Mouse (Mus musculus) brain, embryonic 18.5 days (tissue): ENCODE measurements around the gene Cd300ld2.
"Not testable (repeated sequence)": the region's sequence is repeated elsewhere in the genome, so short reads cannot be mapped to it uniquely, and the experiment has no call there.

ENCODE experiments used
- DNase-seq: peaks from one replicate; pipeline ENCODE4 v3.0.0-alpha.2; 2012; ENCODE audit warnings: low read depth, low spot score

Cd300ld2 gene

DNA sequence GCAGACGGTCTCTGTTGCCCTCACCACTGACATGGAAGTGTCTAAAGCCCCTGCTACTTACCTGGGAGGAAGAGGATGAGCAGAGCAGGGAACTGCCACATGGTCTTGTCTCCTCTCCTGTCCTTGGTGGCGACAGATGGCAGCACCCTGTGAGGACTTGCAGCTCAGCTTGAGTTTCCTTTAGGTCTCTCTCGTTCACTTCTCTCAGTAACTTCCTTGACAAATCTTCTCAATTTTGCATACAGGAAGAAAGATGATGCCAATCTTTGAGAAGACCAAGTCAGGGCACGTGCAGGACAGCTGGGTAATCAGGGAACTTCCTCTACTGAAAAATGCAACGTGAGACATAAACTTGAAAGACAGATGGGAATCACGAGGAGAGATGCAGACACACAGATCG, at the start of gene Cd300ld2:
Cd300ld2 (minus strand) TSS at position 101 of the 400 bp plus-strand sequence.
- DNase-seq = not testable (repeated sequence)

DNA sequence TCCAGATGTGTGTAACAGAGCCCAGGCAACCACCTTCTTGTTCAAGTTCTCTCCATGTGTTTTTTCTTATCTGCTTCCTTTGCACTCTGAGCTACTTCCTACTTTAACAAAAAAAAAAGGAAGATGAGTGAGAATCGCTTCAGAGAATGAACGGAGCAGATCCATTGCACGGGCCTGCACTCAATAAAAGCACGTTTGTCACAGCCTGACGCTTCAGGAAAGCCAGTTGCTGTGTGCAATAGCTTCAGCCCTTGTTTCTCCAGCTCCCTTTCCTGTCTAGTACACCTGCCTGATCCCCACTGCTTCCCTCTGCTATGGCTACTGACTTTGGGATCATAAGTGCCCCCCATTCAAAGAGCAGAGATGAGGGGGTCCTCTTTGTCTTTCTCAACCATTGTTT, 46.1 kb upstream of the Cd300ld2 start, which contains the start of gene Cd300e:
Cd300e (minus strand) TSS at position 101 of the 400 bp plus-strand sequence.
- DNase-seq = no peak

DNA sequence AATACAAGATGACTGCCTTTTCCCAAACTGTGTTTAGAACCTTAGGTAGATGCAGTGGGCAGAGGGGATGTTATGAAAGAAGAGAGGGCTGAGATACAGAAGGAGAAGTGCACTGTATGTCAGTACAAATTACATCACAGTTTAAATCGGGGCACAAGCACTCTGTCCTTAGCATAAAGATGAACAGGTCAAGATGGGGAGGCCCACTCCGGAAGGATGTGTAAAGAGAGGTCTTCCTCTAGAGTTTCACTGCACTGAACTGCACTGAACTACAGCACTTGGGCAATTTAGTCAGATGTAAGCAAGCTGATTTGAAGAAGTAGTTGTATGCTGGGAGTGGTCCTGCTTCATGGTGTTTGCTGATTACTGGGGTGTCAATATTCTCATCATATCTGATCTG, 43.8 kb upstream of the Cd300ld2 start:
- DNase-seq = no peak

DNA sequence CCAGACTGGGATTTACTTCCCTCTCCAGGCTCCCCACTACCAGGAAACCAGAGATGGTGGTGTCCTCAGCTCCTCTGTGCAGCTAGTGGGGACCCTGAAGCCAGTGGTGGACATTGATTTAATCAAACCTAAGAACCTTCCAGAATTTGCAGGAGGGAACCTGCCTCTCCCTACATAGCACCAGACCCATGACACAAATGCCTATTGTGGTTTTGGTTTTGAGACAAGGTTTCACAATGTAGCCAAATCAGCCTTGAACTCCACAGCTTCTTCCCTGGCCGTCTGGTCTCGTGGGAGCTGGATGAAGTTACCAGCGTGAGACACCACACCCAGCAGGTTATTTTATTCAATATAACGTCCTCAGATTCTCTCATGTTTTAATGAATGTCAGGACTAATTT, 42.7 kb upstream of the Cd300ld2 start:
- no peak for DNase-seq

DNA sequence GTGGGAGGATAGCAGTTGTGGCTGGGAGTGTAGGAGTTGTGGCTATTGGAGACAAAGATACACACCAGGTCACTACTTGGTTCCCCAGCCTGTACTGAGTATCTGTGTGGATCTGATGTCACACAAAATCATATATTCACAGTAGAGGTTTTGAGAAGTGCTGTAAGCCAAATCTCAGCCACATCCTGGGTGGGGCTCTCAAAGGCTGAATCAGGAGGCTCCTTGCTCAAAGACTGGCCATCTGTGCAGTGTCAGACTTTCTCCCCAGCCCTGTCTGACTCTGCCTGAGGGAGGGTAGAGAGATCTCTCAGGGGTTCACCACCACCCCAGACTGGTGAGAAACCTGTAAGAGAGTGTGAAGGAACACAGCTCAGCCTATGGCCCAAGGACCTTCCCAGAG, 38.5 kb upstream of the Cd300ld2 start:
- DNase-seq = no peak

DNA sequence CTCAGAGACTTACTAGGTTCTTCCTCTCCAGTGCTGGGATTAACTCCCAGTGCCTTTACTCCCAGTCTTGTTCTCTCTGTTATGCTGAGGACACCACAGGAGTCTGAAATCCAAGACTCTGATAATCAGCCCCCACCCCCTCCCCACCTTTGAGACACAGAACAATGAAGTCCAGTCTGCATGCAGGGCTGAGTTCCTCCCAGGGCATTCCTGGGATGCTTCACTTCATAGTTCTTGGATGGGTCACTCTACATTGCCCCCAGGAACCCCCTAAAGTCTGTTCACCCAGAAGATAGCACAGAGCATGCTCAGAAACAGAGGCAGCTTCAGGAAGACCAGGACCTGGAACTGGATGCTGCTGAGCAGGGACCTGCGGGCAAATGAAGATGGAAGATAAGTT, 37.0 kb upstream of the Cd300ld2 start:
- no peak for DNase-seq

DNA sequence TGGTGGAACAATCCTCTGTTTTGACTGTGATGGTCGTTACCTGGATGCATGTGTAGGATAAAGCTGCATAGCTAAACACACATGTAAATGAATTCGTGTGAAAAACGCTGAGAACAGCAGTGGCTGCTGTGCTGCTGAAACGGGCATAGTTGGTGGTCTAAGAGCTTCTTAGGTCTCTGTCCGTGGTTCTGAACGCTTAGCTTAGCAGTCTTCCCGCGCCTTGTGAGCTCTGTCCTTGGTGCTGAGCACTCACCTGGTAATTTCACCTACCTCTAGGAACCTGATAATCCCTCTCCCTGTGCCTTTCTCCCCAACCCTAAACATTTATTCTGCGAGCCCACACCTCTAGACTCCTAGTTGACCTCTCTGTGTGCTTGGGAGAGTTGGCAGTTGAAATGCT, 36.2 kb upstream of the Cd300ld2 start:
- no peak for DNase-seq

DNA sequence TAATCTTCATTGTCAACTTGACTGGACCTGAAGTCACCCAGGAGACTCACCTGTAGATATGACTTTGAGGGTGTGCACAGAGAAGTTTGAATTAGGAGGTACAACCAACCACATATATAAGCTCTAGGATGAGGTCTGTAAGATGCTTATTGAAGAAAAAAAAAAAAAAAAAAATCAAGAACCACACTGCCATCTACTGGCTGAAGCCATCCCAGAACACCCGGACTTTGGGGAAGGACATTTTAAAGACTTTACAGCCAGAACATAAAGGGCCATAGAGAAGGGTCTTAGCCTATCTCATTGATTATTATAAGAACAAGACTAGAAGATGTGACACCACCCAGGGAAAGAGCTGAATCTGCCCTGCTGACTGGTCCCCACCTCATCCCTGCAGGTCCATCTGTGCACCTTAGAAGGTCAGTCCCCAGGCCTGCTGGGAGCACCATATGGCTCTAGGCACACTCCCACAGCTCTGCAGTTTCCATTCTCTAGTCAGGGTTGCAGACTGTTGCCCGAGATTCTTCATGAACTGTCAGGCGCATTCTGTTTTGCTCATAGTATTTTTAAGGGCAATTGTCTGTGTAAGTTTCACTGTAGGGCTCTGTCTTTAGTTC, 33.4 kb upstream of the Cd300ld2 start:
- DNase-seq = no peak

DNA sequence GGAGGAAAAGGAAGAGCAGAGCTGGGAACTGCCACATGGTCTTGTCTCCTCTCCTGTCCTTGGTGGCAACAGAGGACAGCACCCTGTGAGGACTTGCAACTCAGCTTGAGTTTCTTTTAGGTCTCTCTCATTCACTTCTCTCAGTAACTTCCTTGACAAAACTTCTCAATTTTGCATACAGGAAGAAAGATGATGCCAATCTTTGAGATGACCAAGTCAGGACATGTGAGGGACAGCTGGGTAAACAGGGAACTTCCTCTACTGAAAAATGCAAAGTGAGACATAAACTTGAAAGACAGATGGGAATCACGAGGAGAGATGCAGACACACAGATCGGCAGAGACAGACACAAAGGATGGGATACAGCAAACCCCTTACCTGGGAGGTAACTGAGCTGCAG, 32.3 kb upstream of the Cd300ld2 start, which contains the start of gene Cd300ld3:
Cd300ld3 (minus strand) TSS at position 151 of the 400 bp plus-strand sequence.
- DNase-seq = no peak

DNA sequence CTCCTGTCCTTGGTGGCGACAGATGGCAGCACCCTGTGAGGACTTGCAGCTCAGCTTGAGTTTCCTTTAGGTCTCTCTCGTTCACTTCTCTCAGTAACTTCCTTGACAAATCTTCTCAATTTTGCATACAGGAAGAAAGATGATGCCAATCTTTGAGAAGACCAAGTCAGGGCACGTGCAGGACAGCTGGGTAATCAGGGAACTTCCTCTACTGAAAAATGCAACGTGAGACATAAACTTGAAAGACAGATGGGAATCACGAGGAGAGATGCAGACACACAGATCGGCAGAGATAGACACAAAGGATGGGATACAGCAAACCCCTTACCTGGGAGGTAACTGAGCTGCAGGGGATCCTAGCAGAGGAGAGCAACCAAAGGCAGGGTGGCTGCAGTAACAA, 21.7 kb upstream of the Cd300ld2 start, which contains the start of gene Cd300ld5:
Cd300ld5 (minus strand) TSS at position 101 of the 400 bp plus-strand sequence.
- DNase-seq = not testable (repeated sequence)

DNA sequence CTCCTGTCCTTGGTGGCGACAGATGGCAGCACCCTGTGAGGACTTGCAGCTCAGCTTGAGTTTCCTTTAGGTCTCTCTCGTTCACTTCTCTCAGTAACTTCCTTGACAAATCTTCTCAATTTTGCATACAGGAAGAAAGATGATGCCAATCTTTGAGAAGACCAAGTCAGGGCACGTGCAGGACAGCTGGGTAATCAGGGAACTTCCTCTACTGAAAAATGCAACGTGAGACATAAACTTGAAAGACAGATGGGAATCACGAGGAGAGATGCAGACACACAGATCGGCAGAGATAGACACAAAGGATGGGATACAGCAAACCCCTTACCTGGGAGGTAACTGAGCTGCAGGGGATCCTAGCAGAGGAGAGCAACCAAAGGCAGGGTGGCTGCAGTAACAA, 10.9 kb upstream of the Cd300ld2 start, which contains the start of gene Cd300ld4:
Cd300ld4 (minus strand) TSS at position 101 of the 400 bp plus-strand sequence.
- DNase-seq = not testable (repeated sequence)

DNA sequence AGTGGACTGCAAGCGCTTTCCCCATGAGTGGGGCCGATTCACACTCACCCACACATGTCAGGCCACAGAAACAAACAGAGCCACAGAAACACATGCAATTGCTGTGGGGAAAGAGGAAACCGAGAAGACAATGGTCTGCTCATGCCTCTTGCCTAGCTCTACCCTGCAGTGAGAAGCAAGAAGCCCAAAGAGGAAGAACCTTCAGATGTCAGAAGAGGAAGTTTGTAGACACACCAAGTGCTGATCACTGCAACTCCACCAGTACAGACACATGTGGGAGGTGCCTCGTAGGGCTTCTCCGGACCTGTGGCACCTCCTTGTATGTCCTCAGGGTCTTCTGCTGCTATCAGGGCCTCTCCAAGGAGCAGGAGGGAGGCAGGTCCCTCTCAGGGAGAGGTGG, 11.9 kb downstream of the Cd300ld2 start:
- DNase-seq = no peak

DNA sequence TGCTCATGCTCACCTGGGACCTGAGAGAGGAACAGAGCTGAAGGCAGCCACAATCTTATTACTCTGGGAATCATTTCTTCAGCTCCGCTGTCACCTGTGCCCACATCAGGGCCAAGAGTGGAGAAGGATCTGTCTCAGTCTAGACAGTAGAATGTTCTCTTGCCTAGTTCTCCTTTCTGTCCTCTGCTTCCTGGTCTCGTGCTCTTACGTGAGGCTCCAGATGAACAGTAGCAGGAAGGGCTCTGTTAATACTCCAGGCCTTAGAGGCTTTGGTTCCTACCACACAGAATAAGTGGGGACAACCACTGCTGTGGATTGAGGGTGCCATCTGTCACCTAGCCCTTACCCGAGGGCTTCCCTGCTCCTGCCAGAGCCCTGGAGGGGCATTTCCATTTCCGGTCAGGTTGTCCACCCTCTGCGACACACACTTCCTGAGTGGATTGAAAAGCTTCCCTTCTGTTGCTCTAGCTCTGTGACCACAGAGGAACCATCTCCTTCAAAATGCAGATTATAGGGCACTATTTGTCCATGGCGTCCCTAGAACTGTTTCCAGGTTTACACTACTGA, 14.4 kb downstream of the Cd300ld2 start, which contains the start of gene Cd300c2:
Cd300c2 (minus strand) TSS at position 407 of the 567 bp plus-strand sequence.
- no peak for DNase-seq

DNA sequence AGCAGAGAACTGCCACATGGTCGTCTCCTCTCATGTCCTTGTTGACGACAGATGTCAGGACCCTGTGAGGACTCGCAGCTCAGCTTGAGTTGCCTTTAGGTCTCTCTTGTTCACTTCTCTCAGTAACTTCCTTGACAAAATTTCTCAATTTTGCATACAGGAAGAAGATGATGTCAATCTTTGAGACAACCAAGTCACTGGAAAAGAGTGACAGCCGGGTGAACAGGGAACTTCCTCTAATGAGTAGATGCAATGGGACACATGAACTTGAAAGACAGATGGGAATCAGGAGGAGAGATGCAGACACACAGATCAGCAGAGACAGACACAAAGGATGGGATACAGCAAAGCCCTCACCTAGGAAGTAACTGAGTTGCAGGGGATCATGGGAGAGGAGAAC, 26.2 kb downstream of the Cd300ld2 start, which contains the start of gene Cd300ld:
Cd300ld (minus strand) TSS at position 130 of the 400 bp plus-strand sequence.
- DNase-seq = no peak

DNA sequence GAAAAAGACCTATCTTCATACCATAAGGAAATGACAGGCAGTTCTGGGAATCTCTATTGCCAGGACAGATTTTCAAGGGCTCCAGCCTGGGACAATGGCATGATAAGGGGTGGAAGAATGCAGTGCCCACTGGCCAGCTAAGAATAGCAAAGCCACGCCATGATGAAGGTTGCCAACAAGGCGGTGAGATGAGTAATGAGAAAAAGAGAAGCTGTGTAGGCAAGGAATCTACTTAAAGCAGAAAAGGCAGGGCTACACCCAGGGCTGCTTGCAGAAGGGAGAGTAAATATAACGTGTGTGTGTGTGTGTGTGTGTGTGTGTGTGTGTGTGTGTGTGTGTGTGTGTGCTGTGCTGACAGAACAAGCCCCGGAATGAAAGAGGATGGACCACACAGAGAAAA, 34.1 kb downstream of the Cd300ld2 start:
- DNase-seq = no peak

DNA sequence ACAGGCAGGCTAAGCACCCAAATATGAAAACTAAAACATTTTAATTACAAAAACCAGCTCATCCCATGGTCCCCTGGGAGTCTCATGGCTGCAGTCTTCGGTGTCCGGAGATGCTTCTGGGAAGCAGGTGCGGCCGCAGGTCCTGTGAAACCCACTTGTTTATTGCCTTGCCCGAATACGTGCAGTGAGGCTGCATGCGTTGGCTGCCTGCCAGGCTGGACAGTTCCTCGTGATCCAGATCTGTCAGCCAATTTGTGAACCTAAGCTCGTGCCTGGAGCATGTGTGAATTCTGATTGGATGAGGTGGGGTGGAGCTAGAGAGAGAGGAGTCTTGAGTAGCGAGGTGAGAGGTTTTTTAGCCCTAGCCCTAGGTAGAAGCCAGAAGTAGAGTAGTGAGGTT, 43.3 kb downstream of the Cd300ld2 start:
- DNase-seq = no peak

DNA sequence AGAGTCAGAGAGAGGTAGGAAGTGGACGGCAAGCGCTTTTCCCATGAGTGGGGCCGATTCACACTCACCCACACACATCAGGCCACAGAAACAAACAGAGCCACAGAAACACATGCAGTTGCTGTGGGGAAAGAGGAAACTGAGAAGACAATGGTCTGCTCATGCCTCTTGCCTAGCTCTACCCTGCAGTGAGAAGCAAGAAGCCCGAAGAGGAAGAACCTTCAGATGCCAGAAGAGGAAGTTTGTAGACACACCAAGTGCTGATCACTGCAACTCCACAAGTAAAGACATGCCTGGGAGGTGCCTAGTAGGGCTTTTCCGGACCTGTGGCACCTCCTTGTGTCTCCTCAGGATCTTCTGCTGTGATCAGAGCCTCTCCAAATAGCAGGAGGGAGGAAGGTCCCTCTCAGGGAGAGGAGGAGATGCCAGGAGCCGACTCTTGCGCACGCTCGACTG, 47.2 kb downstream of the Cd300ld2 start, which contains the start of gene Cd300c:
Cd300c (minus strand) TSS at position 406 of the 456 bp plus-strand sequence.
- DNase-seq = no peak

DNA sequence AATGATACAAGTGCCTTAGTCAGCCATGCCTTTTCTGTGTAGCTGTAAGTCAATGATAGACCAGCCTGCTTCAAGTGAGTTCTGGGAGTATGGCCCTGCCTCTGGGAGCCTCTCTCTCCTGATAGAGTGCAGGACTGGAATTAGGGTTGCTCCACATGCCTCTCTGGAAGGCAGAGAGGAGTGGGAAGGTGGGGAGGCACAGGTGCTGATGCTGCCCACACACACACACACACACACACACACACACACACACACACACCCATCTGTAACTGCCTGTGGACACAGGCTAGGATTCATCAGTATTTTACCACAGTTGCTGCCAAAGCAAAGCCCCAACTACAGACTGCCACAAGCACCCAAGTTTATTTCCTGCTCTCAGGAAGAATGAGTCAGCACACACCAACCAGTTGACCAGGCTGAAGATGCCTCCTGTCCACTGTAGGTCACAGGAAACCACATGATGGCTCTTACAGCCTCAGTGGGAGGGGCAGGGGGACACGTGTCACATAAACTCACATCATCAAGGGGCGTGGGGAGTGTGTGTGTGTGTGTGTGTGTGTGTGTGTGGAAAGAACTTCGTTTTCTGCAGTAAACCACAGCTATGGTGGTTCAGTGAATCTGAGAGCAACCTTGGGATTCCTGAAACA, 50.7 kb downstream of the Cd300ld2 start:
- DNase-seq = no peak

DNA sequence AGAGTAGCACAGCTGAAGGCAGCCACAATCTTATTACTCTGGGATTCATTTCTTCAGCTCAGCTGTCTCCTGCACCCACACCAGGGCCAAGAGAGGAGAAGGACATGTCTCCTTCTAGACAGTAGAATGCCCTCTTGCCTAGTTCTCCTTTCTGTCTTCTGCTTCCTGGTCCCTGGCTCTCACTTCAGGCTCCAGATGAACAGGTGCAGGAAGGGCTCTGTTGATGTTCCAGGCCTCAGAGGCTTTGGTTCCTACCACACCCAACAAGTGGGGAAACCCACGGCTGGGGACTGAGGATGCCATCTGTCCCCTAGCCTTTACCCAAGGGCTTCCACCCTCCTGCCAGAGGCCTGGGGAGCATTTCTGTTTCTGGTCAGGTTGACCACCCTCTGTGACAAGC, 55.6 kb downstream of the Cd300ld2 start:
- no peak for DNase-seq
